Comparison of ENCODE assay signal across 22 mouse cellular contexts in the genomic region with DNA sequence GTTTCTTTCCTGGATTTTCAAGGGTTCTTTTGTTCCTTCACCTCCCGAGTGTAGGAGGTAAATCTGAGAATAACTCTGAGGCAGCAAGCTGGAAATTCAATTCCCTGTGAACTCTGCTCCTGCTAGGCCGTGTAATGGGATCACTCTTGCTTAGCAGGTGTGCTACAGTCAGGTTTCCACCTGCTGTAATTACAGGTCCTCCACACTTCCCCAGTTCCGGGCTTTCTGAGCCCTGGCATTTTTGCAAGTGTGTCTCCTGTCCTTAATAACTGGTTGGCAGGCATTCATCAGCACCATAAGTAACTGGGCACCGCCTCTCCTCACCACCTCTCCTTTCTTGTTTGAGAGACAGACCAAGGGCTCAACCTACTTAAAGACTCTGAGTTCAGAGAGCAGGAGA.
DNase-seq lines count a peak whose midpoint lies in the region; ATAC-seq and TF ChIP-seq lines count a peak whose summit lies in the region.
"Had no signal": no experiment of that assay in that cellular context is flagged by ENCODE, and none has a peak within 500 bp of the region (broad histone marks: within the 10 kb centered on the region; RNA-seq: fewer than 3 reads in every experiment).

No protein-coding gene starts in this region.

- no peaks in the 10 kb centered on the region for H3K27me3 ChIP-seq in heart, adult 2 months (ENCODE audit: control insufficient read depth, insufficient read depth, low read length)
- H3K27me3 ChIP-seq in lung, postnatal 0 days (replicated peaks; ENCODE audit: insufficient read depth, low read length) = no peaks in the 10 kb centered on the region
- H3K27me3 ChIP-seq: CH12.LX; limb, embryonic 12.5 days; liver, embryonic 15.5 days had no signal

- no peak overlapping the region for H3K4me3 ChIP-seq in heart, adult 2 months
- H3K4me3 ChIP-seq in lung, postnatal 0 days (ENCODE audit: low read depth, low read length) = no peak overlapping the region
- H3K4me3 ChIP-seq: hindbrain, embryonic 10.5 days; limb, embryonic 12.5 days; liver, embryonic 15.5 days; myocyte had no signal

- ATAC-seq in lung, postnatal 0 days = no peak
- ATAC-seq: forebrain, embryonic 14.5 days; hindbrain, postnatal 0 days; intestine, postnatal 0 days had no signal

- intact Hi-C loops in heart, adult 2 months (cut with DNase I) = loop anchor here (5.0 kb wide), 1 partner anchor 188 kb away; no protein-coding TSS in a partner anchor
- intact Hi-C loops in heart, postnatal 14 days (cut with DNase I) = no loop called here

- no peaks in the 10 kb centered on the region for H3K79me2 ChIP-seq in heart, adult 2 months (replicated peaks; ENCODE audit: control insufficient read depth, insufficient read depth, low read length)

- no peak overlapping the region for H3K9ac ChIP-seq in heart, adult 2 months (ENCODE audit: low read depth, low read length)
- no peak overlapping the region for H3K9ac ChIP-seq in lung, postnatal 0 days (replicated peaks; ENCODE audit: low read depth)
- H3K9ac ChIP-seq: limb, embryonic 12.5 days; liver, embryonic 15.5 days had no signal

- H3K36me3 ChIP-seq in heart, adult 2 months (ENCODE audit: control insufficient read depth, insufficient read depth, low read length) = no peaks in the 10 kb centered on the region
- no peaks in the 10 kb centered on the region for H3K36me3 ChIP-seq in lung, postnatal 0 days (ENCODE audit: insufficient read depth, low read length)
- H3K36me3 ChIP-seq: hindbrain, embryonic 10.5 days; limb, embryonic 12.5 days; liver, embryonic 15.5 days had no signal

- TF ChIP-seq EP300 in heart, adult 2 months (IDR thresholded peaks at IDR 0.05; ENCODE audit: insufficient read depth, low read depth, low read length) = no peak
- TF ChIP-seq EP300 in lung, postnatal 0 days (IDR thresholded peaks at IDR 0.05) = no peak

- H3K4me2 ChIP-seq in lung, postnatal 0 days (replicated peaks; ENCODE audit: low read depth, low read length) = no peak overlapping the region
- H3K4me2 ChIP-seq: limb, embryonic 12.5 days; liver, embryonic 15.5 days had no signal

- DNase-seq in heart, adult 2 months = no peak
- DNase-seq in heart, postnatal 14 days = no peak
- DNase-seq in lung, postnatal 0 days (ENCODE audit: low spot score) = peak; percentile 31
- no peak for DNase-seq in lung, postnatal 25 days (ENCODE audit: low spot score)
- DNase-seq in cerebellum, postnatal 14 days = peak; percentile 54 to 64
- DNase-seq in adipocyte (ENCODE audit: low spot score) = no peak
- no peak for DNase-seq in frontal cortex, postnatal 36 days (ENCODE audit: low spot score in 2 of 2)
- DNase-seq in yolk sac, embryonic 10.5 days (ENCODE audit: low spot score) = no peak
- DNase-seq: adrenal gland, postnatal 36 days; embryo, embryonic 11 days; gastrocnemius, postnatal 25 days; midbrain, embryonic 14.5 days; right cerebral cortex, postnatal 14 days; thymus, adult 18-20 months had no signal

- WGBS in heart, adult 2 months = 51% methylated on average over 4 of the region's 4 CpGs
- WGBS in lung, postnatal 0 days = 49% methylated on average over 4 of the region's 4 CpGs

- H3K27ac ChIP-seq in heart, adult 2 months = peak overlapping the region; percentile 56
- H3K27ac ChIP-seq in lung, postnatal 0 days (ENCODE audit: low read length) = no peak overlapping the region
- H3K27ac ChIP-seq: hindbrain, embryonic 10.5 days; hindbrain, postnatal 0 days; limb, embryonic 12.5 days; liver, embryonic 15.5 days had no signal

- TF ChIP-seq CTCF in heart, adult 2 months (IDR thresholded peaks at IDR 0.05) = no peak
- no peak for TF ChIP-seq CTCF in lung, postnatal 0 days (IDR thresholded peaks at IDR 0.05)

- TF ChIP-seq POLR2A in heart, adult 2 months (IDR thresholded peaks at IDR 0.05; ENCODE audit: insufficient read depth, low read depth, low read length) = no peak

- H3K4me1 ChIP-seq in heart, adult 2 months (ENCODE audit: control insufficient read depth, insufficient read depth, low read length) = peaks cover 7% of the 10 kb centered on the region
- H3K4me1 ChIP-seq in lung, postnatal 0 days (ENCODE audit: insufficient read depth, low read depth, low read length) = no peaks in the 10 kb centered on the region
- H3K4me1 ChIP-seq: limb, embryonic 12.5 days had no signal

- no peaks in the 10 kb centered on the region for H3K9me3 ChIP-seq in lung, postnatal 0 days (ENCODE audit: low read length)
- H3K9me3 ChIP-seq: hindbrain, embryonic 10.5 days; limb, embryonic 12.5 days; liver, embryonic 15.5 days had no signal

Comparison
In these comparisons a context has a peak if more than half of its experiments do, and no peak if none do; other contexts are left out.
1. DNase-seq: peak in lung, postnatal 0 days (single experiment) and cerebellum, postnatal 14 days (2 of 2); none in heart, adult 2 months (0 of 2), heart, postnatal 14 days (0 of 2), lung, postnatal 25 days (single experiment), adipocyte (single experiment), frontal cortex, postnatal 36 days (0 of 2) and yolk sac, embryonic 10.5 days (single experiment).